Mouse (Mus musculus): ENCODE measurements around the gene H2-K1. TPM values are rescaled to one million over a fixed set of nuclear protein-coding genes. Genes with fewer than 3 reads are reported as not detected.

H2-K1 gene
- polyA plus RNA-seq, 1 experiment from 2014 or later = 130 TPM

GRCm38 (mm10) chr17:33977861-33978557 is 22.1 kb downstream of the H2-K1 start:
- peak overlapping the region; percentile 58 for H3K4me2 ChIP-seq (replicated peaks; ENCODE audit: low read depth)
- H3K27ac ChIP-seq (replicated peaks) = no peak overlapping the region
- H3K27me3 ChIP-seq (ENCODE audit: control insufficient read depth, insufficient read depth, low read length) = no peaks in the 10 kb centered on the region; the same call in 1 of the 2 replicates
- H3K9me3 ChIP-seq (ENCODE audit: control insufficient read depth, low read length) = no peaks in the 10 kb centered on the region
- ATAC-seq (ENCODE audit: low FRiP score, low TSS enrichment) = no peak
- TF ChIP-seq EP300 (optimal IDR thresholded peaks at IDR 0.05) (no peak), CTCF (IDR thresholded peaks at IDR 0.05; ENCODE audit: low read depth) (no peak)
- DNase-seq (ENCODE audit: low spot score) = no peak
- no peaks in the 10 kb centered on the region for H3K36me3 ChIP-seq (ENCODE audit: control insufficient read depth, insufficient read depth, low read length)
- H3K4me3 ChIP-seq (ENCODE audit: low read depth, low read length) = peak overlapping the region; percentile 39
- 3% methylated on average over 57 of the region's 57 CpGs for WGBS
- peak overlapping the region; percentile 48 for H3K9ac ChIP-seq (ENCODE audit: low read length)
- 0 out of 2 replicates have a peak, but pooled peaks cover 2% of the 10 kb centered on the region for H3K4me1 ChIP-seq (replicated peaks; ENCODE audit: control insufficient read depth, insufficient read depth)

- 65% methylated on average over 3 of the region's 3 CpGs for WGBS
- H3K36me3 ChIP-seq (ENCODE audit: control insufficient read depth, insufficient read depth, low read length) = no peaks in the 10 kb centered on the region
- no peak overlapping the region for H3K4me3 ChIP-seq (ENCODE audit: low read depth, low read length)
- H3K27me3 ChIP-seq (ENCODE audit: control insufficient read depth, insufficient read depth, low read length) = no peaks in the 10 kb centered on the region; the same call in 1 of the 2 replicates
- H3K27ac ChIP-seq (replicated peaks) = no peak overlapping the region
- 0 out of 2 replicates have a peak, but pooled peaks cover 2% of the 10 kb centered on the region for H3K4me1 ChIP-seq (replicated peaks; ENCODE audit: control insufficient read depth, insufficient read depth)
- ATAC-seq (ENCODE audit: low FRiP score, low TSS enrichment) (no peak), DNase-seq (ENCODE audit: low spot score) (no peak)
- H3K4me2 ChIP-seq (replicated peaks; ENCODE audit: low read depth) = no peak overlapping the region
- H3K9me3 ChIP-seq (ENCODE audit: control insufficient read depth, low read length) = no peaks in the 10 kb centered on the region
- TF ChIP-seq CTCF (IDR thresholded peaks at IDR 0.05; ENCODE audit: low read depth) (no peak), EP300 (optimal IDR thresholded peaks at IDR 0.05) (no peak)
- no peak overlapping the region for H3K9ac ChIP-seq (ENCODE audit: low read length)
These were observed 26.6 kb downstream of the H2-K1 start for GRCm38 (mm10) chr17:33973572-33973971.

- no peaks in the 10 kb centered on the region for H3K36me3 ChIP-seq (ENCODE audit: control insufficient read depth, insufficient read depth, low read length)
- DNase-seq (ENCODE audit: low spot score) = peak; percentile 40
These were observed 27.5 kb downstream of the H2-K1 start for GRCm38 (mm10) chr17:33972691-33973090.

GRCm38 (mm10) chr17:33969394-33969793 is 30.8 kb downstream of the H2-K1 start:
- no peak overlapping the region for H3K9ac ChIP-seq (ENCODE audit: low read length)
- ATAC-seq (ENCODE audit: low FRiP score, low TSS enrichment) = no peak
- 81% methylated on average over 4 of the region's 4 CpGs for WGBS
- DNase-seq (ENCODE audit: low spot score) = no peak
- TF ChIP-seq CTCF (IDR thresholded peaks at IDR 0.05; ENCODE audit: low read depth) = peak; percentile 50
- TF ChIP-seq EP300 (optimal IDR thresholded peaks at IDR 0.05) = no peak
- no peaks in the 10 kb centered on the region for H3K27me3 ChIP-seq (ENCODE audit: control insufficient read depth, insufficient read depth, low read length)
- H3K4me1 ChIP-seq (replicated peaks; ENCODE audit: control insufficient read depth, insufficient read depth) = no peaks in the 10 kb centered on the region
- H3K9me3 ChIP-seq (ENCODE audit: control insufficient read depth, low read length) = no peaks in the 10 kb centered on the region
- no peak overlapping the region for H3K4me2 ChIP-seq (replicated peaks; ENCODE audit: low read depth)
- no peak overlapping the region for H3K27ac ChIP-seq (replicated peaks)
- no peaks in the 10 kb centered on the region for H3K36me3 ChIP-seq (ENCODE audit: control insufficient read depth, insufficient read depth, low read length)
- no peak overlapping the region for H3K4me3 ChIP-seq (ENCODE audit: low read depth, low read length)

More at GRCm38 (mm10) chr17:33972691-33973090, 27.5 kb downstream of the H2-K1 start:
- 0% methylated on average over 1 of the region's 1 CpGs for WGBS
- TF ChIP-seq CTCF (IDR thresholded peaks at IDR 0.05; ENCODE audit: low read depth) (no peak), EP300 (optimal IDR thresholded peaks at IDR 0.05) (no peak)
- ATAC-seq (ENCODE audit: low FRiP score, low TSS enrichment) = no peak
- Histone ChIP-seq H3K9ac (ENCODE audit: low read length) (no peak overlapping the region), H3K9me3 (ENCODE audit: control insufficient read depth, low read length) (no peaks in the 10 kb centered on the region), H3K4me1 (replicated peaks; ENCODE audit: control insufficient read depth, insufficient read depth) (no peaks in the 10 kb centered on the region), H3K27ac (replicated peaks) (no peak overlapping the region), H3K4me2 (replicated peaks; ENCODE audit: low read depth) (no peak overlapping the region), H3K27me3 (ENCODE audit: control insufficient read depth, insufficient read depth, low read length) (no peaks in the 10 kb centered on the region; the same call in 1 of the 2 replicates), H3K4me3 (ENCODE audit: low read depth, low read length) (no peak overlapping the region)

GRCm38 (mm10) chr17:33968927-33969326 is 31.2 kb downstream of the H2-K1 start:
- 26% methylated on average over 5 of the region's 5 CpGs for WGBS
- TF ChIP-seq CTCF (IDR thresholded peaks at IDR 0.05; ENCODE audit: low read depth) = peak; percentile 61
- no peak for TF ChIP-seq EP300 (optimal IDR thresholded peaks at IDR 0.05)
- ATAC-seq (ENCODE audit: low FRiP score, low TSS enrichment) (peak; percentile 53), DNase-seq (ENCODE audit: low spot score) (no peak)
- no peaks in the 10 kb centered on the region for H3K9me3 ChIP-seq (ENCODE audit: control insufficient read depth, low read length)
- H3K27ac ChIP-seq (replicated peaks) = no peak overlapping the region
- H3K4me3 ChIP-seq (ENCODE audit: low read depth, low read length) = no peak overlapping the region
- no peaks in the 10 kb centered on the region for H3K4me1 ChIP-seq (replicated peaks; ENCODE audit: control insufficient read depth, insufficient read depth)
- no peak overlapping the region for H3K4me2 ChIP-seq (replicated peaks; ENCODE audit: low read depth)
- no peaks in the 10 kb centered on the region for H3K36me3 ChIP-seq (ENCODE audit: control insufficient read depth, insufficient read depth, low read length)
- no peaks in the 10 kb centered on the region for H3K27me3 ChIP-seq (ENCODE audit: control insufficient read depth, insufficient read depth, low read length)
- no peak overlapping the region for H3K9ac ChIP-seq (ENCODE audit: low read length)

- no peaks in the 10 kb centered on the region for H3K36me3 ChIP-seq (ENCODE audit: control insufficient read depth, insufficient read depth, low read length)
- no peaks in the 10 kb centered on the region for H3K27me3 ChIP-seq (ENCODE audit: control insufficient read depth, insufficient read depth, low read length)
- TF ChIP-seq EP300 (optimal IDR thresholded peaks at IDR 0.05) (no peak), CTCF (IDR thresholded peaks at IDR 0.05; ENCODE audit: low read depth) (peak; percentile 92)
- no peak overlapping the region for H3K4me3 ChIP-seq (ENCODE audit: low read depth, low read length)
- no peak overlapping the region for H3K9ac ChIP-seq (ENCODE audit: low read length)
- H3K4me1 ChIP-seq (replicated peaks; ENCODE audit: control insufficient read depth, insufficient read depth) = no peaks in the 10 kb centered on the region
- DNase-seq (ENCODE audit: low spot score) (peak; percentile 87), ATAC-seq (ENCODE audit: low FRiP score, low TSS enrichment) (peak; percentile 75)
- H3K27ac ChIP-seq (replicated peaks) = no peak overlapping the region
- H3K9me3 ChIP-seq (ENCODE audit: control insufficient read depth, low read length) = no peaks in the 10 kb centered on the region
- no peak overlapping the region for H3K4me2 ChIP-seq (replicated peaks; ENCODE audit: low read depth)
- WGBS = 2% methylated on average over 9 of the region's 9 CpGs
These were observed 31.7 kb downstream of the H2-K1 start for GRCm38 (mm10) chr17:33968489-33968888.
